Mouse (Mus musculus): ENCODE data around the gene Scai. TPM values are rescaled to one million over a fixed set of nuclear protein-coding genes. Genes with fewer than 3 reads are reported as not detected.

Scai gene
- polyA plus RNA-seq, 1 experiment from 2014 or later = 8.0 TPM

- no peak overlapping the region for H3K4me2 ChIP-seq
- no peaks in the 10 kb centered on the region for H3K9me3 ChIP-seq (ENCODE audit: low read depth, low read length)
- no peak overlapping the region for H3K27ac ChIP-seq (ENCODE audit: low read depth)
- no peaks in the 10 kb centered on the region for H3K36me3 ChIP-seq (ENCODE audit: insufficient read depth)
- DNase-seq (no peak), ATAC-seq (ENCODE audit: insufficient read depth) (no peak)
- no peak for TF ChIP-seq CTCF (IDR thresholded peaks at IDR 0.05; ENCODE audit: low read depth)
- H3K27me3 ChIP-seq (ENCODE audit: insufficient read depth, low read length) = no peaks in the 10 kb centered on the region
- no peaks in the 10 kb centered on the region for H3K4me1 ChIP-seq (ENCODE audit: insufficient read depth)
- no peak overlapping the region for H3K4me3 ChIP-seq (ENCODE audit: low read depth, low read length)
- H3K9ac ChIP-seq = no peak overlapping the region
- 85% methylated on average over 1 of the region's 1 CpGs for WGBS
These were observed 29.5 kb downstream of the Scai start for GRCm38 (mm10) chr2:39160996-39161395.

- Histone ChIP-seq H3K36me3 (ENCODE audit: insufficient read depth) (no peaks in the 10 kb centered on the region), H3K27me3 (ENCODE audit: insufficient read depth, low read length) (no peaks in the 10 kb centered on the region), H3K9me3 (ENCODE audit: low read depth, low read length) (no peaks in the 10 kb centered on the region), H3K27ac (ENCODE audit: low read depth) (no peak overlapping the region), H3K4me3 (ENCODE audit: low read depth, low read length) (no peak overlapping the region), H3K4me2 (no peak overlapping the region), H3K4me1 (ENCODE audit: insufficient read depth) (no peaks in the 10 kb centered on the region), H3K9ac (no peak overlapping the region)
- WGBS = 51% methylated on average over 1 of the region's 1 CpGs
- no peak for TF ChIP-seq CTCF (IDR thresholded peaks at IDR 0.05; ENCODE audit: low read depth)
- ATAC-seq (ENCODE audit: insufficient read depth) = no peak
- peak; percentile 48 for DNase-seq
These were observed 32.6 kb downstream of the Scai start for GRCm38 (mm10) chr2:39157916-39158315.

GRCm38 (mm10) chr2:39156821-39157220, 33.7 kb downstream of the Scai start:
- Histone ChIP-seq H3K9ac (no peak overlapping the region), H3K9me3 (ENCODE audit: low read depth, low read length) (no peaks in the 10 kb centered on the region), H3K27ac (ENCODE audit: low read depth) (no peak overlapping the region), H3K36me3 (ENCODE audit: insufficient read depth) (no peaks in the 10 kb centered on the region), H3K4me3 (ENCODE audit: low read depth, low read length) (no peak overlapping the region), H3K27me3 (ENCODE audit: insufficient read depth, low read length) (no peaks in the 10 kb centered on the region), H3K4me1 (ENCODE audit: insufficient read depth) (no peaks in the 10 kb centered on the region), H3K4me2 (no peak overlapping the region)
- TF ChIP-seq CTCF (IDR thresholded peaks at IDR 0.05; ENCODE audit: low read depth) = no peak
- ATAC-seq (ENCODE audit: insufficient read depth) (no peak), DNase-seq (no peak)
- WGBS = 53% methylated on average over 1 of the region's 1 CpGs

GRCm38 (mm10) chr2:39150943-39151342, 39.6 kb downstream of the Scai start:
- TF ChIP-seq CTCF (IDR thresholded peaks at IDR 0.05; ENCODE audit: low read depth) = no peak
- WGBS = 74% methylated on average over 2 of the region's 2 CpGs
- H3K9me3 ChIP-seq (ENCODE audit: low read depth, low read length) = no peaks in the 10 kb centered on the region

GRCm38 (mm10) chr2:39148075-39148474, 42.5 kb downstream of the Scai start:
- Histone ChIP-seq H3K4me3 (ENCODE audit: low read depth, low read length) (no peak overlapping the region), H3K9me3 (ENCODE audit: low read depth, low read length) (no peaks in the 10 kb centered on the region), H3K9ac (no peak overlapping the region), H3K4me1 (ENCODE audit: insufficient read depth) (no peaks in the 10 kb centered on the region), H3K36me3 (ENCODE audit: insufficient read depth) (0 out of 2 replicates have a peak, but pooled peaks cover 4% of the 10 kb centered on the region), H3K27ac (ENCODE audit: low read depth) (no peak overlapping the region), H3K27me3 (ENCODE audit: insufficient read depth, low read length) (no peaks in the 10 kb centered on the region), H3K4me2 (no peak overlapping the region)
- 51% methylated on average over 2 of the region's 2 CpGs for WGBS
- DNase-seq = no peak
- TF ChIP-seq CTCF (IDR thresholded peaks at IDR 0.05; ENCODE audit: low read depth) = no peak
- ATAC-seq (ENCODE audit: insufficient read depth) = no peak

More at GRCm38 (mm10) chr2:39150943-39151342, 39.6 kb downstream of the Scai start:
- 0 out of 2 replicates have a peak, but pooled peaks cover 4% of the 10 kb centered on the region for H3K36me3 ChIP-seq (ENCODE audit: insufficient read depth)
- DNase-seq = no peak
- H3K9ac ChIP-seq = no peak overlapping the region
- ATAC-seq (ENCODE audit: insufficient read depth) = no peak
- H3K27ac ChIP-seq (ENCODE audit: low read depth) = no peak overlapping the region
- H3K4me2 ChIP-seq = no peak overlapping the region
- no peaks in the 10 kb centered on the region for H3K27me3 ChIP-seq (ENCODE audit: insufficient read depth, low read length)
- H3K4me3 ChIP-seq (ENCODE audit: low read depth, low read length) = no peak overlapping the region
- H3K4me1 ChIP-seq (ENCODE audit: insufficient read depth) = no peaks in the 10 kb centered on the region

- no peak for TF ChIP-seq CTCF (IDR thresholded peaks at IDR 0.05; ENCODE audit: low read depth)
- Histone ChIP-seq H3K36me3 (ENCODE audit: insufficient read depth) (0 out of 2 replicates have a peak, but pooled peaks cover 4% of the 10 kb centered on the region), H3K4me1 (ENCODE audit: insufficient read depth) (no peaks in the 10 kb centered on the region), H3K4me3 (ENCODE audit: low read depth, low read length) (no peak overlapping the region), H3K9me3 (ENCODE audit: low read depth, low read length) (no peaks in the 10 kb centered on the region), H3K27ac (ENCODE audit: low read depth) (no peak overlapping the region), H3K4me2 (no peak overlapping the region), H3K27me3 (ENCODE audit: insufficient read depth, low read length) (no peaks in the 10 kb centered on the region), H3K9ac (no peak overlapping the region)
- ATAC-seq (ENCODE audit: insufficient read depth) (peak; percentile 35; the same call in 1 of the 2 replicates), DNase-seq (peak; percentile 36)
- WGBS = 94% methylated on average over 1 of the region's 1 CpGs
These were observed 44.1 kb downstream of the Scai start for GRCm38 (mm10) chr2:39146469-39146868.

GRCm38 (mm10) chr2:39142357-39142948, 48.1 kb downstream of the Scai start:
- Histone ChIP-seq H3K4me3 (ENCODE audit: low read depth, low read length) (no peak overlapping the region), H3K27ac (ENCODE audit: low read depth) (no peak overlapping the region), H3K4me1 (ENCODE audit: insufficient read depth) (no peaks in the 10 kb centered on the region), H3K4me2 (no peak overlapping the region), H3K27me3 (ENCODE audit: insufficient read depth, low read length) (no peaks in the 10 kb centered on the region), H3K36me3 (ENCODE audit: insufficient read depth) (no peaks in the 10 kb centered on the region), H3K9ac (no peak overlapping the region), H3K9me3 (ENCODE audit: low read depth, low read length) (no peaks in the 10 kb centered on the region)
- TF ChIP-seq CTCF (IDR thresholded peaks at IDR 0.05; ENCODE audit: low read depth) = no peak
- WGBS = 83% methylated on average over 3 of the region's 3 CpGs
- ATAC-seq (ENCODE audit: insufficient read depth) = no peak
- no peak for DNase-seq
